Mouse (Mus musculus) cerebellum, adult (tissue): ENCODE measurements around the gene Cep70.

Source experiments
- ATAC-seq: cut with Nextera tagmentation; 2 replicates; pipeline ENCODE4 v1.9.2; 2017; ENCODE audit warnings: mild to moderate bottlenecking, moderate library complexity, mixed read lengths; ENCODE audit not compliant: insufficient number of reproducible peaks, low FRiP score, low TSS enrichment

The Cep70 gene

DNA sequence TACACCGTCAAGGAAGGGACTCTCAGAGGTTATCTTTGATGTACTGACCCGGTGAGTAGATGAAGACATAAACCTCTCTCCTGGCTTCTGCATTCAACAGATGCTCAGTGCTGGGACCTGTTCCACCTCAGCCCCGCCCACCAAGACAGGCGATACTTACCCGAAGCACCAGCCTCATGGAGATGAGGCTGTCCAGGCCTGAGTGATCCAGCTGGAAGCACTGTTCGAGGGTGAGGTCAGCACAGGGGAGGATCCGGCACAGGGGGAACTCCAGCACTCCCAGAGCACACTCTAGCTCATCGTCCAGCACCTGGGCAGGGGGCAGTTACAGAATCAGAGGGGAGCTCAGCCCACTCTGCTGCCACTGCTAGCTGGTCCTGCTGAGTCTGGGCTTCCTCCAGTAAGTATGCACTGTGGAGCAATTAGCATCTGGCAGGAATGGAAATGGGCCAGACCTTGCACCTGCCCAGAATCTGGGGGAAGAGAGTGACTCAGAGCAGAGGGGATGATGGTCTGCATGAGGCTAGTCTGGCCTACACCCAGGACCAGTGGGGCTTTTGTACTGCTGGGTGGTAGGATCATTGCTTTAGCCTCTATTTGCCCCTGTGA is 76.3 kb downstream of the Cep70 start:
- ATAC-seq = no peak

GRCm38 (mm10) chr9:99320006-99320405 is 76.8 kb downstream of the Cep70 start:
- ATAC-seq = no peak

GRCm38 (mm10) chr9:99325208-99325929 is 82.2 kb downstream of the Cep70 start:
- ATAC-seq = no peak

DNA sequence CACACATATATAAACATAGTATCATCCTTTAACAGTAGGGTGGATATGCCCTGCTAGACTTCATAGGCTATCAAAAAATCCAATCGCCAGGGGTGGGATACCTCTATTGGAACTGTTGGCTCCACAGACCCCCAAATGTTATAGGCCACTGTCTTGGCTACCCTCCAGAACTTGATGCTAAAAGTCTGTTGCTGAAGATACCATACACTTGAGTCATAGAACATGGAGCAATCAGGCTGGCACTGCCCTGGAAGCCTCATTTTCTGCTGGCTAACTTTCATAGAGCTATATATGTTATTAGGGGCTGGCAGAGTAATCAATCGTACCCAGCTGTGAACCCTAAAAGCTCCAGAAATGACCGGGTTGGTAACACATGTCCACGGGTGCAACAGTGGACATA is 82.8 kb downstream of the Cep70 start:
- ATAC-seq = no peak

DNA sequence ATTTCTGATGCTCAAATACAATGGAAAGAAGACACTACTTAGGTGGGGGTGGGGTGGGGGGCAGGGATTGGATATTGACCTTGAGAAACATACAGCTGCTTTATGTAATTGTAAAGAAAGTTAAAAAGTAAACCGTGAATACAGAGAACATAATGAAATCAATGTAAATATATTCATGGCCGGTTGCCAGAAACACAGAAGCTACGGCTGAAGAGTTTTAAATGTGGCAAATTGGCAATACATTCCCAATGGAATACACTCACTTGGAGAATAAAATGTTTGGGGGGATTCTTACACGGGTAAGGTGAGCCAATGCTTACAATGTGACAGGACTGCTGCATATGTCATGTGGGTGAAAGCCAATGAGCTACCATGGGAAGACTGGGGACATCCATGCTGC is 83.7 kb downstream of the Cep70 start:
- no peak for ATAC-seq

GRCm38 (mm10) chr9:99336538-99336937 is 93.4 kb downstream of the Cep70 start:
- ATAC-seq = no peak

- ATAC-seq = no peak
Measured at GRCm38 (mm10) chr9:99338293-99338692, 95.1 kb downstream of the Cep70 start.

- ATAC-seq = no peak; the same call in 1 of the 2 replicates
Measured at GRCm38 (mm10) chr9:99339182-99339581, 96.0 kb downstream of the Cep70 start.

- no peak for ATAC-seq
Measured at GRCm38 (mm10) chr9:99340126-99340525, 97.0 kb downstream of the Cep70 start.

DNA sequence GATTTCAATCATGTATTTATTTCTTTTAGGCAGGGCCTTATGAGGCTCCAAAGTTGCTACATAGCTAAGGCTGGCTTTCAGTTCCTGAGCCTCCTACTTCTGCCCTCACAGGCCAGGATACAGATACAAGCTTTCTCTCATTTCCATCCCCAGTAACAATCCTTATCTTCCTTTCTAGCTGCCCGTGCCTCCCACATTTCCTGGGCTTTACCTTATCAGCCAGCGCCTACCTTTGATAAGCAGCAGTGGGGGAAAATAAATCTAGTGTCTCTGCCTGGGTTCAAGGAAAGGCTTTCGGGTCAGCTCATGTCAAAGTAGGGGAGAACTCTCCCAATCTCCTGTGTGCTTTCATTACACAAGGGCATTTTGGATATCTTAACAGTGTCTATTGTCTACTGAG is 98.4 kb downstream of the Cep70 start:
- no peak for ATAC-seq

DNA sequence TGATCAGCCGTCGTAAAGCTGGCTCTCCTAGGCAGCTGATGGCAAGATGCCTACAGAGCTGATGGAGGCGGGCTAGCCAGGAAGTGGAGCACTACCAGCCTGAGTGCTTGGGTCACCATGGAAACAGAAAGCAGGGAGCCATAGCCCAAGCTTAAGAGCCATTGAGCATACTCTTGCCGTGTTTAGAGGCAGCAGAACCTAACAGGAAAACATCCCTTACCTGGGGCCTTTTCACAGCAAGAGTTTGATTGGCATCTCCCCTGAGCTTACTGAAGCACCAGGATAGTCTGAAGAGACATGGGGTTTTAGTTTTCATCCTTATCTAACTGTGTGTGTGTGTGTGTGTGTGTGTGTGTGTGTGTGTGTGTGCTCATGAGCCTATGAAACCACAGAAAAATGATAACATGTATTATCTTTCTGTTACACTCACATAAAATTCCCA is 102.2 kb downstream of the Cep70 start:
- ATAC-seq = no peak
